Mouse (Mus musculus): ENCODE measurements at regions not wholly inside any gene's neighbourhood (a gene's known extent, or its start where the extent isn't known, plus 50 kb on each side); places are given as distances from the start of the nearest gene placed in this dataset.

DNA sequence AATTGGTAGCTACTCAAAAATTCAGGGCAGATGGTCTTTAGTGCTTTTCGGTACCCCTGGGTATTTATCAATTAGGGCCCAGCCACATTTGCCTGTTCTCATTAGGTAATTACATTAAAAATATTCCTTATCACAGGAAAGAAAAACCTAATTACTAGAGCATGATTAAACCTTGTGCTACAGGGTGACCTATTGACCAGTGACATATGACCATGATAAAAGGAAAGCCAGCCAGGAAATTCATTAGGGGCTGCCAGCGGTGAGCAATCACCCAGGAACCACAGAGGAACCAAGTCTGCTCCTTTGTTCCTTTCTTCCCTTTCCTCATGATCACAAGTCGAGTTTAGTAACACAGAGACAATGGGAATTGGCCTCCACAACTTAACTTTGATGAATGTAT, 394.4 kb upstream of the Prickle1 start:
- no peak for ATAC-seq (replicated peaks)
- H3K27me3 ChIP-seq (replicated peaks) = no peaks in the 10 kb centered on the region
- no peaks in the 10 kb centered on the region for H3K36me3 ChIP-seq (replicated peaks)
- WGBS = 41% methylated on average over 3 of the region's 3 CpGs
- no peak overlapping the region for H3K4me3 ChIP-seq
- H3K4me2 ChIP-seq = no peak overlapping the region
- no peak overlapping the region for H3K9ac ChIP-seq
- H3K27ac ChIP-seq = no peak overlapping the region
- H3K4me1 ChIP-seq = no peaks in the 10 kb centered on the region
- no peaks in the 10 kb centered on the region for H3K9me3 ChIP-seq

DNA sequence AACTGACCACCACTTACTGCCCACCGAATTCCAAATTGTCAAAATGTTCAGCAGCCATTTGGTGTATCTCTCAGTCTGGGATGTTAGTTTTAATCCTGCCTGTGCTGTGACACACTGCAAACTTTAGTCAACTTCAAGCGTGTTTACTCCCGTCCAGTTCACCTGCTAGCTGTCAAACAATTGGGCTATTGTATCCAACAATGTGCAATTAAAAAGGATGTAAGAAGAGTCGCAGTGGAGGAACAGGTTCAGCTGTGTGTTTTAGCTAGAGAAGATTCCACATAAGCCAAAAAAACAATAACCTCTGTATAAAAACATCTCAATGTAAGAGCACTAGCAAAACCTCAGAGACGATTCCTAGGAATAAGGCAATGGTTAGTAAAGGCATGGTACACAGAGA, 392.7 kb upstream of the Prickle1 start:
- no peaks in the 10 kb centered on the region for H3K36me3 ChIP-seq (replicated peaks)
- H3K4me3 ChIP-seq = no peak overlapping the region
- no peak overlapping the region for H3K27ac ChIP-seq
- WGBS = 74% methylated on average over 5 of the region's 5 CpGs
- H3K4me1 ChIP-seq = no peaks in the 10 kb centered on the region
- no peak overlapping the region for H3K4me2 ChIP-seq
- ATAC-seq (replicated peaks) = no peak
- H3K9me3 ChIP-seq = no peaks in the 10 kb centered on the region
- H3K27me3 ChIP-seq (replicated peaks) = no peaks in the 10 kb centered on the region
- no peak overlapping the region for H3K9ac ChIP-seq

DNA sequence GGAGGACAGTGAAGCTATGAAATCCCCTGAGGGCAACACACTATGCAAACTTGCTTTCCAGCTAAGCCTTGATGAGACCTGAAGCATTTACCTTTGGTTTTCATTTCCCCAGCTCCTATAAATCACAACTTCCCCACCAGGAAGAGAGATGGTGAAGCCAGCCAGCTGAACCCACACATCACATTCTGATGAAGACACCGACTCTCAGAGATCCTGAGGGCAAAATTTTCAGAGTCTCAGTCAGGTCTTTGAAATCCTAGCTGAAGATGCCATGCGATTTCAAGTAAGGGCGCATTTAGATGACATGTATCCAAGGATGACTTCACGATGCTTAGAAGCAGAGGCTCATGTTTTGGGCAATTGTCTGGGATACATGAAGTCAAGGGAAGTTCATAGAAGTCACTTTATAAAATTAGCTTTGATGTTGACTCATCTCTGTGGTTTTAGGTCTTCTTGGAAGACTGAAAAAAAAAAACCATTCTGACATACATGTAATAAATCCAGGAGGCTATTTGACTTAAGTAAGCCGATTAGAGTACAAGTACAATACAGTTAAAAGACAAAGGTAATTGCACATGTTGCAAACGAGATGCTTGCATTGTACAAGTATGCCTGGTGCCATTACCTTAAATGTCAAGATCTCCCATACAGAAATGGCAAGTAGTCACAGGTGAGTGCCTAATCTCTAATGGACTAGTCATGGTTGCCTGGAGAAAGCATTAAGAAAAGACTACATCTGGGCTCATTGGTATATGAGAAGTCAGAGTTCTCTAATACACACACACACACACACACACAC, 391.1 kb upstream of the Prickle1 start:
- no peak for ATAC-seq (replicated peaks)
- H3K4me2 ChIP-seq = no peak overlapping the region
- H3K27ac ChIP-seq = no peak overlapping the region
- H3K36me3 ChIP-seq (replicated peaks) = no peaks in the 10 kb centered on the region
- WGBS = 89% methylated on average over 6 of the region's 6 CpGs
- no peaks in the 10 kb centered on the region for H3K9me3 ChIP-seq
- no peaks in the 10 kb centered on the region for H3K27me3 ChIP-seq (replicated peaks)
- no peak overlapping the region for H3K4me3 ChIP-seq
- H3K9ac ChIP-seq = no peak overlapping the region
- no peaks in the 10 kb centered on the region for H3K4me1 ChIP-seq

DNA sequence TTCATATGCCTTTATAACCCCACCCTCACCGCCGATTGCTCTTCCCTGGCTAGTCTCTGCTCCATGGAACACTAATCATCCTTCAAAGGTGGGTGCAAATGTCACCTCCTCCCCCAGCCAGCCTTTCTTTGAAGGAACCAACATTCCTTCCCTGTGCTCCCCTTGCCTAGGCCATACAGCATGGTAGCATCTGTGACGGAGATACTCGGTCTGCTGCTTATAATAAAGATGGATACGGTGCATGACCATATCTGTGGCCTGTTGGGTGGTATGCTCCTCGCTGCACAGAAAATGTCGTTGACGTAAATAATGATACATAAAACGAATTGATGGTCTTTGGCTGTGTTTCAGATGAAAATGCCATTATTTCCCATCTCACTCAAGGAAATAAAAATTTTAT, 386.4 kb upstream of the Prickle1 start:
- H3K4me2 ChIP-seq = no peak overlapping the region
- H3K27ac ChIP-seq = no peak overlapping the region
- H3K4me3 ChIP-seq = no peak overlapping the region
- no peaks in the 10 kb centered on the region for H3K4me1 ChIP-seq
- no peaks in the 10 kb centered on the region for H3K9me3 ChIP-seq
- H3K27me3 ChIP-seq (replicated peaks) = no peaks in the 10 kb centered on the region
- 93% methylated on average over 9 of the region's 9 CpGs for WGBS
- H3K9ac ChIP-seq = no peak overlapping the region
- H3K36me3 ChIP-seq (replicated peaks) = no peaks in the 10 kb centered on the region
- no peak for ATAC-seq (replicated peaks)

- H3K27me3 ChIP-seq (replicated peaks) = no peaks in the 10 kb centered on the region
- 72% methylated on average over 5 of the region's 5 CpGs for WGBS
- H3K4me3 ChIP-seq = no peak overlapping the region
- no peaks in the 10 kb centered on the region for H3K9me3 ChIP-seq
- ATAC-seq (replicated peaks) = no peak
- no peak overlapping the region for H3K9ac ChIP-seq
- H3K27ac ChIP-seq = no peak overlapping the region
- no peak overlapping the region for H3K4me2 ChIP-seq
- no peaks in the 10 kb centered on the region for H3K4me1 ChIP-seq
- no peaks in the 10 kb centered on the region for H3K36me3 ChIP-seq (replicated peaks)
Observed at GRCm38 (mm10) chr15:93977494-93977893, 381.8 kb upstream of the Prickle1 start.

DNA sequence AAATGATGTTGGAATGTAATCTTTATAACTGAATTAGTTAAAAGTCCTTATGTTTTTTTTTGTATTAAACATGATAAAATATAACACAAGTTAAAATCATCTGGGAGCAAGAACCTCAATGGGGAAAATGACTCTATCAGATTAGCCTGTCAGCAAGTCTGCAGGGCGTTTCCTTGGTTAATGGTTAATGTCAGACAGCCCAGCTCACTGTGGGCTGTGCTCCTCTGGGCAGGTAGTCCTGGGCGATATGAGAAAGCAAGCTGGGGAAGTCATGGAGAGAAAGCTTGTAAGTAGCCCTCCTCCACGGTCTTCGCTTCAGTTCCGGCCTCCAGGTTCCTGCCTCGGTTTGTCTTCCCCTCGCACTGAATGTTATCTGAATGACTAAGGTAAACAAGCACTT, 379.0 kb upstream of the Prickle1 start:
- ATAC-seq (replicated peaks) = no peak
- WGBS = 84% methylated on average over 7 of the region's 7 CpGs
- H3K9ac ChIP-seq = no peak overlapping the region

DNA sequence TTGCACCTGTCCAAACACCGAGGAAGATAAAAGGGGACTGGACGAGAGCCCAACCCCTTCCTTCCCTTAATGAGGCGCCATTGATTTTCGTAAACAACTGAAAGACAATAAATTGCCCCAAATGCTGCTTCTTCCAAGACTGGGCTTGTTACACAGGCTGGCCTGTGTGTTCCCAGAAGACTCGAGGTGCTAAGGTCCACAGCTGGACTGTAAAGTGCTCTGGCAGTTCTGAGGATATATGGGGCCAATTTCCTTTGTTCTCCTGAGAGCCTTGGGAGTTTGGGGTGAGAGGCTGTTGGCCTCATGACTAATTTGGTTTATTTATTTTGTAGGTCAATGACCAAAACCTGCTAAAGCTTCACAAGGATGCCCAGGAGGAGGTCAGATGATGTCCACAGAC, 377.3 kb upstream of the Prickle1 start:
- no peaks in the 10 kb centered on the region for H3K27me3 ChIP-seq (replicated peaks)
- no peak overlapping the region for H3K9ac ChIP-seq
- WGBS = 81% methylated on average over 5 of the region's 5 CpGs
- no peak overlapping the region for H3K27ac ChIP-seq
- no peak for ATAC-seq (replicated peaks)
- H3K4me1 ChIP-seq = no peaks in the 10 kb centered on the region
- no peaks in the 10 kb centered on the region for H3K36me3 ChIP-seq (replicated peaks)
- no peak overlapping the region for H3K4me2 ChIP-seq
- H3K9me3 ChIP-seq = no peaks in the 10 kb centered on the region
- H3K4me3 ChIP-seq = no peak overlapping the region

More for the DNA sequence above, 379.0 kb upstream of the Prickle1 start:
- Histone ChIP-seq H3K4me3 (no peak overlapping the region), H3K36me3 (replicated peaks) (no peaks in the 10 kb centered on the region), H3K4me1 (no peaks in the 10 kb centered on the region), H3K27me3 (replicated peaks) (no peaks in the 10 kb centered on the region), H3K4me2 (no peak overlapping the region), H3K9me3 (no peaks in the 10 kb centered on the region), H3K27ac (no peak overlapping the region)

- Histone ChIP-seq H3K4me1 (no peaks in the 10 kb centered on the region), H3K4me3 (no peak overlapping the region), H3K27ac (no peak overlapping the region), H3K36me3 (replicated peaks) (no peaks in the 10 kb centered on the region), H3K4me2 (no peak overlapping the region), H3K9me3 (no peaks in the 10 kb centered on the region), H3K9ac (no peak overlapping the region), H3K27me3 (replicated peaks) (no peaks in the 10 kb centered on the region)
- no peak for ATAC-seq (replicated peaks)
Observed at GRCm38 (mm10) chr15:93961950-93962349, 366.3 kb upstream of the Prickle1 start.

GRCm38 (mm10) chr15:93959931-93960330, 364.2 kb upstream of the Prickle1 start:
- no peak overlapping the region for H3K27ac ChIP-seq
- no peaks in the 10 kb centered on the region for H3K27me3 ChIP-seq (replicated peaks)
- no peak overlapping the region for H3K9ac ChIP-seq
- no peak overlapping the region for H3K4me3 ChIP-seq
- 83% methylated on average over 8 of the region's 8 CpGs for WGBS
- H3K36me3 ChIP-seq (replicated peaks) = no peaks in the 10 kb centered on the region
- H3K9me3 ChIP-seq = no peaks in the 10 kb centered on the region
- no peak overlapping the region for H3K4me2 ChIP-seq
- no peaks in the 10 kb centered on the region for H3K4me1 ChIP-seq
- no peak for ATAC-seq (replicated peaks)

DNA sequence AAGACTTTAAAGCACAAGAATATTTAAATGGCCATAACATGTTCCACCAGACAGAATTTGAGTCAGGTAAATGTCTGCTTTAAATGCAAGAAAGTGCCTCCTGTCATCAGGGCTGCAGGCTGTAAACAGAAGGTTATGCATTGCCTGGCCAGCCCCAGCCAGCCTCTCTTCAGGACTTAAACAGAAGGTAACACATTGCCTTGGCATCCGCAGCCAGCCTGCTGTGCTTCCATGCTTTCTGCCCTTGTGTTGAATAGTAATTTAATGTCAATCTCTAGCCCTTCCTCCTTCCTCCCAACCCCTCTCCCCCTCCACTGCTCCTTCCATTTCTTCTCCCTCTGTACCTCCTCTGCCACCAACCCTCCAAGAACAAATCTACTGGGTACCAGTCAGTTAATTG, 362.4 kb upstream of the Prickle1 start:
- Histone ChIP-seq H3K27ac (no peak overlapping the region), H3K27me3 (replicated peaks) (no peaks in the 10 kb centered on the region), H3K4me3 (no peak overlapping the region), H3K9me3 (no peaks in the 10 kb centered on the region), H3K4me2 (no peak overlapping the region), H3K4me1 (no peaks in the 10 kb centered on the region), H3K36me3 (replicated peaks) (no peaks in the 10 kb centered on the region), H3K9ac (no peak overlapping the region)
- ATAC-seq (replicated peaks) = no peak
- WGBS = 79% methylated on average over 1 of the region's 1 CpGs

DNA sequence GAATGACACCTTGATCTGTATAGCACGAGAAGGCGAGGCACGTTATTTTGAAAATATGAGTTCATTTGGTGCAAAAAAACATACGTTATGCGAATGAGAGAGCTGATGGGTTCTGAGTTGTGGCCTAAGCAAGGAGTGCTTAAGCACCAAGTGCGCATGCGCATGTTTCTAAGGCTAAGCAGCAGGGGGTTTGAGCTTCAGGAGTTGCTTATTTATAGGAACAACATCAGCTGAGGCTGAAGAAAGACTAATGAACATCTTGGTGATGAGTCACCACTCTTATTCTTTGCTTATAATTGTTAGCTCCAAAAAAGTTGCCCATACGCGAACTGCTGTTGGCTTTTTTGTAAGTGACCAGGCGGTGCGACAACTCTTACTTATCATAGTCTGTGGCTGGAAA, 361.1 kb upstream of the Prickle1 start:
- no peaks in the 10 kb centered on the region for H3K36me3 ChIP-seq (replicated peaks)

DNA sequence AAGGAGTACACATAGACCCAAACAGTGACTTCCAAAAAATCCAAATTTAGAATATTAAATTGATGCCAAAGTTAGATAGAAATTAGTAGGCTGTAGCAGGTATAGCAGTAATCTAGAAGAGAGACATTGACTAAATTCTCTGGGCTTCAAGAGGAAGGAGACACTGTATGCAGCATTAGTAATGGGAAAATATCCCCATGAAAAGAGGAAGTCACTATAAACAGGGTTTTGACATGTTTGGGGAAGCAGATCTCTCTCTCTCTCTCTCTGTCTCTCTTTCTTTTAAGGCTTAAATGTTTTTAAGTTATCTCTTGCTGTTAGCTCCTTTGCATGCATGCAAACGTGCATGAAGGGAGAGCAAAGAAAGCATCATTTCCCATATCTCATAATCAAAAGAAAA, 357.9 kb upstream of the Prickle1 start:
- Histone ChIP-seq H3K9me3 (no peaks in the 10 kb centered on the region), H3K27me3 (replicated peaks) (no peaks in the 10 kb centered on the region), H3K27ac (no peak overlapping the region), H3K4me3 (no peak overlapping the region), H3K9ac (no peak overlapping the region), H3K4me1 (no peaks in the 10 kb centered on the region), H3K4me2 (no peak overlapping the region), H3K36me3 (replicated peaks) (no peaks in the 10 kb centered on the region)
- ATAC-seq (replicated peaks) = no peak
- WGBS = 91% methylated on average over 1 of the region's 1 CpGs

More for the DNA sequence above, 361.1 kb upstream of the Prickle1 start:
- no peak for ATAC-seq (replicated peaks)
- Histone ChIP-seq H3K27ac (no peak overlapping the region), H3K27me3 (replicated peaks) (no peaks in the 10 kb centered on the region), H3K9me3 (no peaks in the 10 kb centered on the region), H3K4me2 (no peak overlapping the region), H3K4me1 (no peaks in the 10 kb centered on the region), H3K9ac (no peak overlapping the region), H3K4me3 (no peak overlapping the region)
- WGBS = 96% methylated on average over 11 of the region's 11 CpGs

DNA sequence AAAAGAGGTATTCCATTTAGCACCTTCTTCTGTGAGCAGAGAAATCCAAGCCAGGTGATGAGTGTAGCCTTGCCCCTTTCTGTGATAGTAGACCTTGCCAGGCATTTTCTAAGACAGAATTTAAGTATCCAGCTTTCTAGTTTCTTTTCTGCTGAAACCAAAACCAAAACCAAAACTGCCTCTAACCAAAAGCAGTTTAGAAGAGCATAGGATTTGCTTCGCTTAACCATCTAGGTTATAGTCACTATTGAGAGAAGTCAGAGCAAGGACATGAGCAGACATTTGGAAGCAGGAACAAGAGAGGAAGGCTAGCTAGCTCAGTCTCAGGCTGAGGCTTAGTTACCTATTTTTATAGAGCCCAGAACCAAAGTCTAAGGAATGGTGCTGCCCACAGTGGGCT, 354.8 kb upstream of the Prickle1 start:
- H3K4me1 ChIP-seq = no peaks in the 10 kb centered on the region
- H3K9ac ChIP-seq = no peak overlapping the region
- H3K9me3 ChIP-seq = no peaks in the 10 kb centered on the region
- H3K27ac ChIP-seq = no peak overlapping the region
- H3K4me3 ChIP-seq = no peak overlapping the region
- H3K27me3 ChIP-seq (replicated peaks) = no peaks in the 10 kb centered on the region
- ATAC-seq (replicated peaks) = no peak
- H3K4me2 ChIP-seq = no peak overlapping the region
- 98% methylated on average over 1 of the region's 1 CpGs for WGBS
- H3K36me3 ChIP-seq (replicated peaks) = no peaks in the 10 kb centered on the region
